Mouse (Mus musculus) megakaryocyte-erythroid progenitor cell, adult 5-6 weeks (primary cell): Measurements from ENCODE around the gene Pkhd1. TPM values are rescaled to one million over a fixed set of nuclear protein-coding genes. Genes with fewer than 3 reads are reported as not detected.
A peak's percentile ranks its signal among the peaks of the same experiment; 100 is the strongest.

Source experiments
- ATAC-seq: replicated peaks from 2 replicates; pipeline ENCODE4 v1.8.0; 2016; ENCODE audit warnings: mild to moderate bottlenecking, inconsistent platforms; ENCODE audit not compliant: severe bottlenecking, poor library complexity, low FRiP score, low TSS enrichment
- total RNA-seq, 2 experiments: library from RNA; stranded (forward) in 1 of 2; stranded (reverse) in 1 of 2; fragments of 200-1000, 215-1000 nt in 1 of 2; fragments of >200 nt in 1 of 2; fragmentation: Nextera tagmentation in 1 of 2; gene quantifications; 2 replicates each; pipeline ENCODE4 v1.2.3; 2014 to 2017

The Pkhd1 gene
- total RNA-seq (2014; fragmentation: Nextera tagmentation) (not detected in 2 replicates), total RNA-seq (2017) (not detected in 2 replicates)

- ATAC-seq: no peak
These were observed at the start of gene Pkhd1 for GRCm38 (mm10) chr1:20617849-20618530. Gene Pkhd1 (minus strand): TSS chr1:20618064.

GRCm38 (mm10) chr1:20667567-20667966, 49.7 kb upstream of the Pkhd1 start:
- ATAC-seq: no peak

GRCm38 (mm10) chr1:20666233-20666632, 48.4 kb upstream of the Pkhd1 start:
- no peak for ATAC-seq

GRCm38 (mm10) chr1:20655085-20655484, 37.2 kb upstream of the Pkhd1 start:
- ATAC-seq: no peak

GRCm38 (mm10) chr1:20653513-20654506, 35.9 kb upstream of the Pkhd1 start:
- ATAC-seq: no peak

- ATAC-seq: no peak
These were observed 17.0 kb upstream of the Pkhd1 start for GRCm38 (mm10) chr1:20634856-20635255.

- no peak for ATAC-seq
These were observed 15.5 kb upstream of the Pkhd1 start for GRCm38 (mm10) chr1:20633276-20633869.

GRCm38 (mm10) chr1:20624564-20624963, 6.7 kb upstream of the Pkhd1 start:
- no peak for ATAC-seq

- ATAC-seq: no peak
These were observed 5.5 kb upstream of the Pkhd1 start for GRCm38 (mm10) chr1:20623375-20623774.

- no peak for ATAC-seq
These were observed 2.7 kb upstream of the Pkhd1 start for GRCm38 (mm10) chr1:20620611-20621010.

GRCm38 (mm10) chr1:20619363-20619762, 1.5 kb upstream of the Pkhd1 start:
- ATAC-seq: no peak

GRCm38 (mm10) chr1:20612643-20613042, 5.2 kb downstream of the Pkhd1 start:
- no peak for ATAC-seq

GRCm38 (mm10) chr1:20605489-20605888, 12.4 kb downstream of the Pkhd1 start:
- ATAC-seq: no peak

- no peak for ATAC-seq
These were observed 27.4 kb downstream of the Pkhd1 start for GRCm38 (mm10) chr1:20590488-20590887.

GRCm38 (mm10) chr1:20571469-20571868, 46.4 kb downstream of the Pkhd1 start:
- no peak for ATAC-seq

GRCm38 (mm10) chr1:20569430-20569829, 48.4 kb downstream of the Pkhd1 start:
- ATAC-seq: no peak

- ATAC-seq: no peak
These were observed 59.4 kb downstream of the Pkhd1 start for GRCm38 (mm10) chr1:20558443-20558842.

GRCm38 (mm10) chr1:20554398-20554797, 63.5 kb downstream of the Pkhd1 start:
- ATAC-seq: peak; percentile 65; the same call in 1 of the 2 replicates

GRCm38 (mm10) chr1:20551334-20551733, 66.5 kb downstream of the Pkhd1 start:
- ATAC-seq: no peak

GRCm38 (mm10) chr1:20544526-20544925, 73.3 kb downstream of the Pkhd1 start:
- no peak for ATAC-seq
